Mouse (Mus musculus) C2C12 (cell line): ENCODE results near the gene Rnf34. TPM values are rescaled to one million over a fixed set of nuclear protein-coding genes. Genes with fewer than 3 reads are reported as not detected.

ENCODE experiments used
- H3K27me3 ChIP-seq: one replicate; pipeline ENCODE4 v1.6.1; 2011; ENCODE audit not compliant: control insufficient read depth, insufficient read depth, insufficient read length
- H3K36me3 ChIP-seq: one replicate; pipeline ENCODE4 v1.6.1; 2011; ENCODE audit not compliant: control insufficient read depth, insufficient read depth
- H3K4me3 ChIP-seq: one replicate; pipeline ENCODE4 v1.5.1; 2011; ENCODE audit warnings: mild to moderate bottlenecking, control low read depth; ENCODE audit not compliant: poor library complexity, insufficient read depth, severe bottlenecking
- H3K79me2 ChIP-seq: one replicate; pipeline ENCODE4 v1.6.1; 2011; ENCODE audit not compliant: control insufficient read depth, insufficient read depth
- H3K79me3 ChIP-seq: one replicate; pipeline ENCODE4 v1.6.1; 2011; ENCODE audit warnings: low read depth, control low read depth
- H3ac ChIP-seq: one replicate; pipeline ENCODE3; 2011; ENCODE audit warnings: low read depth; ENCODE audit not compliant: control insufficient read depth, insufficient read length
- CEBPB ChIP-seq: IDR thresholded peaks from one replicate; pipeline ENCODE4 v1.6.1; 2011; ENCODE audit warnings: low read depth, mild to moderate bottlenecking, control low read depth, moderate library complexity
- CTCF ChIP-seq: IDR thresholded peaks from one replicate; pipeline ENCODE4 v1.5.1; 2011; ENCODE audit not compliant: control insufficient read depth, insufficient read depth, insufficient read length
- FOSL1 ChIP-seq: IDR thresholded peaks from one replicate; pipeline ENCODE4 v1.8.0; 2011; ENCODE audit warnings: mild to moderate bottlenecking, low read length; ENCODE audit not compliant: poor library complexity, insufficient read depth, severe bottlenecking
- MAX ChIP-seq: IDR thresholded peaks from one replicate; pipeline ENCODE4 v1.6.1; 2011; ENCODE audit warnings: mild to moderate bottlenecking, control low read depth
- MYOD1 ChIP-seq: IDR thresholded peaks from one replicate; pipeline ENCODE4 v1.6.1; 2011; ENCODE audit warnings: low read depth; ENCODE audit not compliant: control insufficient read depth, insufficient read length
- MYOG ChIP-seq: IDR thresholded peaks from one replicate; pipeline ENCODE4 v1.6.1; 2011; ENCODE audit not compliant: control insufficient read depth, insufficient read length; ENCODE audit errors: extremely low read depth
- USF1 ChIP-seq: IDR thresholded peaks from one replicate; pipeline ENCODE4 v1.6.1; 2011; ENCODE audit warnings: low read depth, mild to moderate bottlenecking, control low read depth, moderate library complexity
- polyA plus RNA-seq: library from polyadenylated mRNA; unstranded; fragments of >200 nt; fragmentation: generic; extraction: Trizol; gene quantifications from one replicate; pipeline ENCODE4 v1.2.1, GENCODE M21; 2012; ENCODE audit warnings: missing spikeins

Gene Rnf34
- polyA plus RNA-seq, 1 experiment: 8.1 TPM

DNA sequence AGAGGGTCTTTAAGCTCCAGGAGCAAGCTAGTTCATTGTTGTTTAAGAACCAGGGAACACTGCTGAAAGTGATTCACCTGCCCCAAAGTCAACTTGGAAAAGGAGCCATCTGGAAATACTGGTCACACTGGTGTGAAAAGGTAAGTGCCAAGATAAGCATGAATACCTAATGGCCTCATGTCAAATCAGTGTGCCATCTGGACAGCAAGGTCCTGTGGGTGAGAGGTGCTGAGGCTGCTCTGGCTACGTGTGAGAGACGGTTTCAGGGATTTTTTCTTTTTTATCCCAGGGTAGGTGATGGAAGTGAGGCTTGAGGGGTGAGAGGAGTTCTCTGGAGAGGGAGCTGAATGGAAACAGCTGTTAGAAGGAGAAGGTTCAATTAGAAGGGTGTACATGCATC is 23.7 kb downstream of the Rnf34 start:
- Histone ChIP-seq H3K79me2 (no peaks in the 10 kb centered on the region), H3K4me3 (no peak overlapping the region), H3ac (no peak overlapping the region), H3K27me3 (no peaks in the 10 kb centered on the region), H3K79me3 (no peaks in the 10 kb centered on the region), H3K36me3 (peaks cover 44% of the 10 kb centered on the region)
- TF ChIP-seq CTCF (no peak), USF1 (no peak), MAX (no peak), MYOG (no peak), FOSL1 (no peak), CEBPB (no peak), MYOD1 (no peak)

DNA sequence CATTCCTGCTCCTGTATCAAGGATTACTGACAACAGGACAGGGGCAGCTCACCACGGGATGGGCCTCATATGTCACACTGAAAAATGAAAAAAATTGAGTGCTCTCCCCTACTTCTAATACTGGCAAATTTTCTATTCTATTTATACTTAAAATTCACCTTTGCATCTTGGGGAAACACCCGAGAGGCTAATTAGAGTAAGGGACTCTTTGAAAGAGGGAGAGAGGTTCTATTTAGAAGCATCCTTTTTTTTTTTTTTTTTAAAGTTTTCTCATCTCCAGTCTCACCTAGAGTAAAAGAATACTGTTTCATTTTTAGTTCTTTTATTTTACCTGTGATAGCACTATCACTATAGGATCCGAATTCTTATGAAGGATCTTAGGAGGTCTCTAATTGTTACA is 24.5 kb downstream of the Rnf34 start:
- TF ChIP-seq MYOD1: no peak
- no peak for TF ChIP-seq CEBPB
- no peak for TF ChIP-seq CTCF
- TF ChIP-seq MAX: no peak
- TF ChIP-seq USF1: no peak
- no peak for TF ChIP-seq MYOG
- TF ChIP-seq FOSL1: no peak
- no peak overlapping the region for H3K4me3 ChIP-seq
- H3ac ChIP-seq: no peak overlapping the region
- H3K79me2 ChIP-seq: no peaks in the 10 kb centered on the region
- H3K27me3 ChIP-seq: no peaks in the 10 kb centered on the region
- H3K79me3 ChIP-seq: no peaks in the 10 kb centered on the region
- H3K36me3 ChIP-seq: peaks cover 48% of the 10 kb centered on the region

DNA sequence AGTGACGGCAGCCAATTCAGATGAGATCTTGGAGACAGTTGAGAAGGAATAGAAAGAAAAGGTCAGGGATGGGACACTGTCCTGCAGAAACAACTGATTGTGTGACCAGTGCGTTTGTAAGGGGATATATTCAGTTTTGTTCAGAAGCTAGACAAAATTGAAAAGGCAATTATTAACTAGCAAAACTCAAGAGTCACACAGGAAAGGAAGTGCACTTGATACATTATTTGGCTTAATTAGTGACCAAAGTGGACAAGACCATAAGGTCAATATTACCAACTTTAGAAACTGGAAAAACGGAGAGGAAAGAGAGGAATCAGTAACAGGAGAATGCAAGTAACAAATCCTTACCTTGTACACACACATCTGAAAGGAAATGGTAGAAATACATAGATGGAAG is 26.8 kb downstream of the Rnf34 start:
- Histone ChIP-seq H3ac (no peak overlapping the region), H3K4me3 (no peak overlapping the region), H3K79me3 (no peaks in the 10 kb centered on the region), H3K79me2 (no peaks in the 10 kb centered on the region), H3K36me3 (peaks cover 45% of the 10 kb centered on the region), H3K27me3 (no peaks in the 10 kb centered on the region)
- no peak for TF ChIP-seq CTCF
- TF ChIP-seq USF1: no peak
- no peak for TF ChIP-seq MYOD1
- TF ChIP-seq CEBPB: no peak
- no peak for TF ChIP-seq MYOG
- no peak for TF ChIP-seq MAX
- no peak for TF ChIP-seq FOSL1

DNA sequence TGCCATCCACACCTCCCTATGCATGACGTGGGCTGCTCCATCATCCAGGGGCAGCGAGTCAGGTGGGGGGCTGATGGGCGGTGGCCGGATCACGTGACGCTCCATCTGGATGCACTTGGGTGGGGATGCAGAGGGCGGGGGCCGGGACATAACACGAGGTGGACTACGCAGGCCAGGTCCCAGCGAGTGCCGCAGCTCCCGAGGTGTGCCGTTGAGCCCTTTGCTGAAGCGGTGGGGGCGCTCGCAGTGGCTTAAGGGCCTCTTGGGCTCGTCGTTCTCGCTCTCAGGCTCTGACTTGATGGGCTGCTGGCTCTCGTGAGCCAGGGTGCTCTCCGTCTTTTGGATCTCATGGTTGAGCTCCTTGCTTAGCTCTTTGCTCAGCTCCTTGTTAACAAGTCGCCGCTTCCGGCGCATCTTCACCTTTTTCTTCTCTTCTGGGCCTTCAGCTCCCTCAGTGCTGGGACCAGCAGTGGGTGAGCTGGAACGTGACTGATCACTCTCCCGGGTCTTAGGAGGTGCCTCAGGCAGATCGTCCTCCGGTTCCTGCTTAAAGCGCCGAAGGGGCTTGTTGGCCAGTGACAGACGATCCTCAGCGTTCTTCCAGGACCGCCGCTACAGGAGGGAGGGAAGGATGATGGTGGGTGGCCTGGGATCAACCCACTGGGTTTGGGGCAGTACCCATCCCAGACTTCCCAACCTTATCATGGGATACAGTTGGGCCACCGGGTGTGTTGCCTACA is 30.6 kb downstream of the Rnf34 start:
- no peaks in the 10 kb centered on the region for H3K79me2 ChIP-seq
- H3ac ChIP-seq: no peak overlapping the region
- H3K36me3 ChIP-seq: peaks cover 24% of the 10 kb centered on the region
- TF ChIP-seq MYOD1 (no peak), FOSL1 (no peak), MYOG (no peak), MAX (no peak), USF1 (no peak), CTCF (no peak), CEBPB (no peak)
- H3K27me3 ChIP-seq: no peaks in the 10 kb centered on the region
- no peaks in the 10 kb centered on the region for H3K79me3 ChIP-seq
- H3K4me3 ChIP-seq: no peak overlapping the region

DNA sequence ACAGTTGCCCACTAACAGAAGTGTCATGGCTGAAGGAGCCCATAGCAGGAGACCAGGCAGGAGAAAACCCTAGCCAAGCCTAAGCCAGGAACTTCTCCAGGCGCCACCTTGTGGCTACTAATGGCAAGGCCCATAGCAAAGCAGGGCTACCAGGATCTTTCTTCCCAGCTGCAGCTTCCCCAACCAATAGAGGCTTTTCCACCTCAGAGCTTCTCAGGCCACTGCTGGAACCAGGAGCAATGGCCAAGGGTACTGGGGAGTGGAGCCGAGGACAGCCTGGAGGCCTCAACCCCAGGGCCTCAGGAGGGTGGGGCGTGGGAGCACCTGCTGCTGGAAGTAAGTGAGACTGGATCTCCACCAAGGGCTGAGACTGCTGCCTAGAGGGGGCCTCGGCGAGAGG is 31.5 kb downstream of the Rnf34 start:
- Histone ChIP-seq H3K79me3 (peaks cover 3% of the 10 kb centered on the region), H3K36me3 (peaks cover 15% of the 10 kb centered on the region), H3K27me3 (no peaks in the 10 kb centered on the region), H3K79me2 (peaks cover 5% of the 10 kb centered on the region), H3ac (no peak overlapping the region), H3K4me3 (no peak overlapping the region)
- TF ChIP-seq CTCF (peak; percentile 57), CEBPB (no peak), USF1 (no peak), MAX (no peak)

DNA sequence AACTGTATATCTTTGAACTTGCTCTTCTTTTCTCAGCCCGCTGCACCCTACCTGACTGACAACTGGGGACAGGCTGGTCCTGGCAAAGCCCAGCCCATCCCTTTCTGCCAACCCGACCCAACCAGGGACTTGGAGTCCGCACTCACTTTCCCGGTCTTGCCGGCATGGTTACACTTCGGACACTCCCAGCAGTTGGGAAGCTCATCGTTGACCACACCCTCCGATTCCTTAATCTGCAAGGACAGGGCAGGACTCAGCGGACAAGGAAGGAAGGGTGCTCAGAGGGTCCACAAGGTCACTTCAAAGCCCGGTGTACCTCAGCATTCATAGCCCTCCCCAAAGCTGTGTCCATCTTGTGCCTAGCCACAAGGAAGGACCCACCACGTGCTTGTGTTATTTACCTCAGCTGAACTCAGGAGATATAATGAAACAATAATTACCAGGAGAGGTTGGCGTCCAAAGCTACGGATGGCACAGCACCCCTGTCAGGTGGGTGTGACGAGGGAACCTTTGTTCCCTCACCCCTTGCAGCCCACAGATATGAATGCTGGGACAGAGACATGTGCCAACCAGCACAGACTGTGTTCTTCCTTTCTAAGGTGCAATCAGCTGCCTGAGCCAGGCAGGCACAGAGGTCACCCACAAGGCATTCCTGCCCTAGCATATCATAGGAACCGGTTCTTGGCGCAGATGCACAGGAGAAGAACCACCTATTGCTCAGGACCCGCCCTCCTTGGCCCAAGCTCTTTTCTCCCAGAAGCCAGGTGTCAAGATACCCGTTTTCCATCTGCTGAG is 32.6 kb downstream of the Rnf34 start:
- TF ChIP-seq FOSL1 (no peak), MYOD1 (no peak), MAX (no peak)
- H3K36me3 ChIP-seq: peaks cover 15% of the 10 kb centered on the region
- H3K79me2 ChIP-seq: peaks cover 6% of the 10 kb centered on the region
- H3K27me3 ChIP-seq: no peaks in the 10 kb centered on the region
- peaks cover 3% of the 10 kb centered on the region for H3K79me3 ChIP-seq
- H3K4me3 ChIP-seq: no peak overlapping the region
- no peak overlapping the region for H3ac ChIP-seq
